Mouse (Mus musculus) heart, adult 2 months (tissue): ENCODE results near the gene Fam174b. TPM values are rescaled to one million over a fixed set of nuclear protein-coding genes. Genes with fewer than 3 reads are reported as not detected.

Experiments
- DNase-seq, 2 experiments: peaks; one replicate each; pipeline ENCODE4 v3.0.0; 2021
- H3K27ac ChIP-seq: fragments of 200-600 bp; 2 replicates; pipeline ENCODE4 v1.8.1; 2022
- H3K27me3 ChIP-seq: fragments of 200-500 bp; 2 replicates; pipeline ENCODE4 v1.6.1; 2012; ENCODE audit warnings: mild to moderate bottlenecking, low read length, inconsistent platforms, mixed read lengths; ENCODE audit not compliant: control insufficient read depth, insufficient read depth
- H3K36me3 ChIP-seq: fragments of 200-500 bp; 2 replicates; pipeline ENCODE4 v1.6.1; 2012; ENCODE audit warnings: low read length, inconsistent platforms; ENCODE audit not compliant: control insufficient read depth, insufficient read depth
- H3K4me1 ChIP-seq: fragments of 200-500 bp; 2 replicates; pipeline ENCODE4 v1.6.1; 2011; ENCODE audit warnings: low read length; ENCODE audit not compliant: control insufficient read depth, insufficient read depth
- H3K4me3 ChIP-seq: fragments of 200-600 bp; 2 replicates; pipeline ENCODE4 v1.8.1; 2022
- H3K79me2 ChIP-seq: fragments of 200-500 bp; replicated peaks from 2 replicates; pipeline ENCODE4 v1.6.1; 2012; ENCODE audit warnings: mild to moderate bottlenecking, inconsistent platforms, low read length, moderate library complexity, mixed read lengths; ENCODE audit not compliant: control insufficient read depth, insufficient read depth
- H3K9ac ChIP-seq: fragments of 200-500 bp; 2 replicates; pipeline ENCODE4 v1.6.1; 2012; ENCODE audit warnings: low read depth, mild to moderate bottlenecking, control low read depth, inconsistent platforms, low read length, mixed read lengths
- CTCF ChIP-seq: fragments of 200-600 bp; IDR thresholded peaks from 2 replicates; pipeline ENCODE4 v1.8.1; 2022; ENCODE audit warnings: antibody characterized with exemption, mild to moderate bottlenecking, moderate library complexity
- EP300 ChIP-seq: fragments of 200-500 bp; IDR thresholded peaks from 2 replicates; pipeline ENCODE4 v1.6.1; 2011; ENCODE audit warnings: low read depth, low read length, control low read depth; ENCODE audit not compliant: insufficient read depth
- POLR2A ChIP-seq: fragments of 200-500 bp; IDR thresholded peaks from 2 replicates; pipeline ENCODE4 v1.6.1; 2011; ENCODE audit warnings: mild to moderate bottlenecking, low read depth, low read length, control low read depth; ENCODE audit not compliant: insufficient read depth
- WGBS: fragments of 180-500 bp; shearing (Covaris S2); methylation state at CpG from one replicate; pipeline ENCODE4 v1.1.7; 2018; 5-methylcytosine and 5-hydroxymethylcytosine counted together
- intact Hi-C: fragments of 180-260 bp; cut with DNase I; formaldehyde crosslinking; loops from one replicate; pipeline ENCODE4 v1.15.1; 2025
- polyA plus RNA-seq: library from polyadenylated mRNA; depleted of rRNA; stranded (reverse); fragments of >200 nt; gene quantifications from 2 replicates; pipeline ENCODE4 v1.2.3, GENCODE M21; 2012
- total RNA-seq, 2 experiments: library from RNA; stranded (reverse); gene quantifications; 2 replicates each; pipeline ENCODE4 v1.2.3; 2021

The Fam174b gene
- total and polyA plus RNA-seq, 3 experiments: 149 to 193 (median 175) TPM

- no peak overlapping the region for H3K9ac ChIP-seq
- no peak for DNase-seq
- H3K4me1 ChIP-seq: peaks cover 2% of the 10 kb centered on the region; the same call in 1 of the 2 replicates
- 65% methylated on average over 1 of the region's 1 CpGs for WGBS
- no peak overlapping the region for H3K4me3 ChIP-seq
- H3K27me3 ChIP-seq: no peaks in the 10 kb centered on the region
- peaks cover 1% of the 10 kb centered on the region; the same call in 1 of the 2 replicates for H3K36me3 ChIP-seq
- intact Hi-C loops: no loop called here
- H3K79me2 ChIP-seq: 0 out of 2 replicates have a peak, but pooled peaks cover 1% of the 10 kb centered on the region
- no peak overlapping the region for H3K27ac ChIP-seq
- TF ChIP-seq POLR2A (no peak), CTCF (no peak), EP300 (no peak)
These were observed 13.5 kb downstream of the Fam174b start for GRCm38 (mm10) chr7:73753598-73753997.

GRCm38 (mm10) chr7:73755377-73756110 is 15.4 kb downstream of the Fam174b start:
- intact Hi-C loops: no loop called here
- H3K9ac ChIP-seq: no peak overlapping the region
- H3K4me1 ChIP-seq: peaks cover 2% of the 10 kb centered on the region; the same call in 1 of the 2 replicates
- TF ChIP-seq POLR2A: no peak
- TF ChIP-seq CTCF: peak; percentile 54
- WGBS: 63% methylated on average over 1 of the region's 1 CpGs
- 0 out of 2 replicates have a peak, but pooled peaks cover 1% of the 10 kb centered on the region for H3K79me2 ChIP-seq
- H3K27ac ChIP-seq: no peak overlapping the region
- H3K4me3 ChIP-seq: no peak overlapping the region
- no peaks in the 10 kb centered on the region for H3K27me3 ChIP-seq
- peaks cover 1% of the 10 kb centered on the region; the same call in 1 of the 2 replicates for H3K36me3 ChIP-seq
- DNase-seq: no peak

DNA sequence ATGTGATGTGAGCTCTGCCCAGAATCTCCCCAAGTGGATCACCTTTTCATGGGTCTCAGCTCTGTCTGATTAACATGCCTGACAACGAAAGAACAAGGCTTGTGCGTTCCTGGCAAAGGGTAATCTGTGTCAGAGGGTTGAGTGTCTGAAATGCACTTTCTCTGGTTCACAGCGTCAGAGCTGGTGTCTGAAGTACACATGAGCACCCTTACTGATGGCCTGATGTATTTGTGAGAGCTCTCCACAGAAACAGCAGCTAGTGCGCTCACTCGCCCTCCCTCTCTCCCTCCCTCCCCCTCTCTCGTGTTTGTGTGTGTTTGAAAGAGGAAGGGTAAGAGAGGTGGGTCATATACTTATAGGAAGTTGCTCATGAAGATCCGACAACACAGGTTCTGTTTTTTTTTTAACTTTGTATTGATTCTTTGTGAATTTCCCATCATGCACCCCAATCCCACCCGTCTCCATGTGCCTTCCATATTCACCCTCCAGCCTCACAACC is 21.6 kb downstream of the Fam174b start:
- Histone ChIP-seq H3K79me2 (peaks cover 2% of the 10 kb centered on the region; the same call in 1 of the 2 replicates), H3K27ac (no peak overlapping the region), H3K36me3 (peaks cover 1% of the 10 kb centered on the region), H3K27me3 (no peaks in the 10 kb centered on the region), H3K4me3 (no peak overlapping the region), H3K9ac (no peak overlapping the region), H3K4me1 (peaks cover 5% of the 10 kb centered on the region)
- DNase-seq: no peak
- TF ChIP-seq CTCF (no peak), EP300 (no peak), POLR2A (no peak)
- 67% methylated on average over 8 of the region's 8 CpGs for WGBS
- intact Hi-C loops: no loop called here

DNA sequence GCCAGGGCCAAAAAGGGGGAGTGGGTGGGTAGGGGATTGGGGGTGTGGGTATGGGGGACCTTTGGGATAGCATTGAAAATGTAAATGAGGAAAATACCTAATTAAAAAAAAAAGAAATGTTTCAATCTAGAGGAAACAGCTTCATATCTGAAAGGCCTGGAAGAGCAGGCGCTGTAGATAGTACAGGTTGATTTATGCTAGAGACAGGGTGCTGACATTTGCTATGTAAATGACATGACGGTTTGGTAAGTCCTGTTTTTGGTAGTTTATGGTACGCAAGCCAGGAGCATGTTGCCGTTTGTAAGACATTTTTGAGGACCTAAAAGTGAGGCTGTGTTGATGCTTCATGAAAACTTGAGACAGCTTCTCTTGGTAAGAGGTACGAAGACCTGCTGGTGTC is 24.6 kb downstream of the Fam174b start:
- no peak overlapping the region for H3K9ac ChIP-seq
- H3K4me1 ChIP-seq: peaks cover 7% of the 10 kb centered on the region
- H3K4me3 ChIP-seq: no peak overlapping the region
- no peaks in the 10 kb centered on the region for H3K27me3 ChIP-seq
- intact Hi-C loops: no loop called here
- 74% methylated on average over 5 of the region's 5 CpGs for WGBS
- no peak overlapping the region for H3K27ac ChIP-seq
- H3K36me3 ChIP-seq: peaks cover 4% of the 10 kb centered on the region; the same call in 1 of the 2 replicates
- DNase-seq: no peak
- peaks cover 2% of the 10 kb centered on the region; the same call in 1 of the 2 replicates for H3K79me2 ChIP-seq
- TF ChIP-seq CTCF (no peak), EP300 (no peak), POLR2A (no peak)

- intact Hi-C loops: no loop called here
- H3K4me3 ChIP-seq: no peak overlapping the region
- no peak overlapping the region; the same call in 1 of the 2 replicates for H3K27ac ChIP-seq
These were observed 25.2 kb downstream of the Fam174b start for GRCm38 (mm10) chr7:73765186-73765903.

More at GRCm38 (mm10) chr7:73765186-73765903, 25.2 kb downstream of the Fam174b start:
- Histone ChIP-seq H3K36me3 (peaks cover 4% of the 10 kb centered on the region; the same call in 1 of the 2 replicates), H3K9ac (no peak overlapping the region), H3K27me3 (no peaks in the 10 kb centered on the region), H3K79me2 (peaks cover 2% of the 10 kb centered on the region; the same call in 1 of the 2 replicates), H3K4me1 (peaks cover 7% of the 10 kb centered on the region)
- WGBS: 17% methylated on average over 7 of the region's 7 CpGs
- DNase-seq: no peak
- TF ChIP-seq EP300 (no peak), POLR2A (no peak), CTCF (no peak)
